Mouse (Mus musculus) adrenal gland, postnatal 4 days (tissue): Measurements from ENCODE around the gene Ccdc93. TPM values are rescaled to one million over a fixed set of nuclear protein-coding genes. Genes with fewer than 3 reads are reported as not detected.

Source experiments
- DNase-seq, 2 experiments: peaks; one replicate each; pipeline ENCODE4 v3.0.0; 2021 to 2022; ENCODE audit warnings: low spot score in 2 of 2, mixed read lengths in 2 of 2
- total RNA-seq, 2 experiments: library from RNA; stranded (reverse); gene quantifications; 2 replicates each; pipeline ENCODE4 v1.2.3; 2021

The Ccdc93 gene
- total RNA-seq, 2 experiments from 2014 or later, result 22.9 to 24.5 TPM

DNA sequence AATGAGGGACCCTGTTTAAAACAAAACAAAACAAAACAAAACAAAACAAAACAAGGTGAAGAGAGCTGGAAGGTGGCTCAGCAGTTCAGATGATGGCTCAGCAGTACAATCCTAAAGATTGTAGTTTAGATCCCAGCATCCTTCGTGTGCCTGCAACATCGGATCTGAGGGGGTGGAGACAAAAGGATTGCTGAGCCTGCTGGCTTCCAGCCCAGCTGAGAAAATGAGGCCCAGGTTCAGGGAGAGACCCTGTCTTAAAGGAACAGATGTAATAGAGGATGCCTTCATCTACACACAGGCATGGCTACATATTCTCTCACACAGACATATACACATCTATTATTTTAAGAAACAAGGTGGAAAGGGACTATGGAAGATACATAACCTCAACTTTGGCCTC, 80.3 kb downstream of the Ccdc93 start:
- DNase-seq, result no peak

DNA sequence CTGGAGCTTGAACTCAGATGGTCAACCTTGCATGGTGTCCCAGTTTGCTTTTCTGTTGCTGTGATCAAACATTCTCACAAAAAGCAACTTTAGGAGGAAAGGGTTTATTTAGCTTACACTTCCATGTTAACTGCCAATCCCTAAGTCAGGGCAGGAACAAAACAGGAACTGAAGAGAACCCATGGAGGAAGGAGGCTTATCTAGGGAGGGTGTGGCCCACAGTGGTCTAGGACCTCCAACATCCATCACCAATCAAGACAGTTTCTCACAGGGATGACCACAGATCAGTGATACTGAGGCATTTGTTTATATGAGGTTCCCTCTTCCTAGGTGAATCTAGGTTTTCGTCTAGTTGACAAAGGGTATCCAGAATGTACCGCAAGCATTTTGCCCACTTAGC, 81.1 kb downstream of the Ccdc93 start:
- DNase-seq, result no peak

DNA sequence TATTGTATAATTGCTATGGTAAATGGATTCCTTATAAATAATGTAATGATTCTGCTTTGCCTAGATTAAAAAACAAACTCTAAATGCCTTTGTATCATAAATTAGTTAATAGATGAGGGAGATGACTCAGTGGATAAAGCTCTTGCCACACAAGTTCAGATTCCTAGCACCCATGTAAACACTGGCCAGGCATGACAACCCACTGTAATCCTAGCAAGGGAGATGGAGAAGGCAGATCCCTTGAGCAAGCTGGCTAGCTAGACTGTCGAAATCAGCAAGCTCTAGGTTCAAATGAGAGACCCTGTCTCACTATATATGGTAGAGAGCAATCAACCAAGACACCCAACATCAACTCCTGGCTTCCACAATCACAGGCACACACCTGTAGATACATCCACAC, 87.8 kb downstream of the Ccdc93 start:
- DNase-seq, result no peak

DNA sequence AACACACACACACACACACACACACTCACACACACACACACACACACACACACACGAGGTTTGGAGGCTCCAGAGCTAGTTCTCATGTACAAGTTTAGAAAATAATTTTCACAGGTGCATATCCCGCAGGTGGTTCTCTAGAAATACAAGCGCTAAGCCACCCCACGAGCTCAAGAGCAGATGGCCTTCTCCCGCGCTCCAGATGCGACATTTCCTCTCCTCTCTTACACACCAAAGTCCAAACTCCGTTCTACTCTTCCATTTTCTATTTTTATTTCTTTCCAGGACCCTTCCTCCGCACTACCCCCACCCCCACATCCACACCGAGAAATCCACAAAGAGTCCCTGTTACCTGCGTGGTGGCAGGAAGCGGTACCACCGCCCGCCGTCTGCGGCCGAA, 96.2 kb downstream of the Ccdc93 start:
- DNase-seq, result no peak

DNA sequence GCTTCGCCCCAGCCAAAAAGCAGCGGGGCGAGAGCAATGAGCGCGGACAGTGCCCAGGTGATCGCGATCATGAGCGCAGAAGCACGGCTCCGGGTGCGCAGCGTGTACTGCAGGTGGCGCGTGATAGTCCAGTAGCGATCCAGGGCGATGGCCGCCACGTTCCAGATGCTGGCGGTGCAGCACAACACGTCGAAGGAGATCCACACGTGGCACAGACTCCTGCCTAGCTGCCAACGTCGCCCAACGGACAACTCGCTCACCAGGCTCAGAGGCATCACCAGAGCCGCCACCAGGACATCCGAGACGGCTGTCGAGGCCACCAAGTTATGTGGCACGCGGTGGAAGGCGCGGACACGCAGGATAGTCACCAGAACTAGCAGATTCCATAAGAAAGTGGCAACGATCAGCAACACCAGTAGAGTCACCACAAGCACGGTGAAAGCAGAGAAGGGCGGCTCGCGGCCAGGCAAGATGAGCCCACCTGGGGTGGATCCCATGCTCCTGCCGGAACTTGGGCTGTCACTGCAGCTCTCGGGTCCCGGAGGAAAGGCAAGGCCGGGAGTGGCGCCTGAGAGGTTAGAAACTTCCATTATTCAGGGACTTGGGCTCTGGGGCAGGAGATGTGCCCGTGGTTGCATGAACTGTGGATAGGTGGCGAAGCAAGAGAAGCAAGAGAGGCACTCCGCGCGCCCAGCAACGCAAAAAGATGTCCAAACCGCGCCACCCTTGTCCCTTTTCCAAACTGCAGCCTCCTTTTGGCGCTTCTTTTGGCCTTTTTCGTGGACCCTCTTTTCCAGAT, 97.0 kb downstream of the Ccdc93 start:
- no peak for DNase-seq

DNA sequence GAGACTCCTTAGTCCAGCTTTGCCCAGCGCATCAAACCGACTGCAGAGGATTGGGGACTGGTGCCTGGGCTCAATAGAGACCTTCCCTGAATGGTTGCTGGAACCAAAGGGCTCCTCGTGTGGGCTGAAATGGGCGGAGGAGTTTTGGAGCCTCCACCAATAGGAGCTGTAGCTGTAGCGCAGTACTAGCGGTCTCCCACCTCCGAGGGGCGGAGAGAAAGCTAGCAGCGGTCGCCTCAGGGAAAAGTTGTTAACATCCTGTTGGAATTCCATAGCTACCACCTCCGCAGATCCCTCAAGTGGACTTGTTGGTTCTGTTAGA, 97.5 kb downstream of the Ccdc93 start, which contains the start of gene Htr5b:
Gene Htr5b, minus strand, starts transcription at position 67 of the 322 bp plus-strand sequence.
- no peak for DNase-seq

DNA sequence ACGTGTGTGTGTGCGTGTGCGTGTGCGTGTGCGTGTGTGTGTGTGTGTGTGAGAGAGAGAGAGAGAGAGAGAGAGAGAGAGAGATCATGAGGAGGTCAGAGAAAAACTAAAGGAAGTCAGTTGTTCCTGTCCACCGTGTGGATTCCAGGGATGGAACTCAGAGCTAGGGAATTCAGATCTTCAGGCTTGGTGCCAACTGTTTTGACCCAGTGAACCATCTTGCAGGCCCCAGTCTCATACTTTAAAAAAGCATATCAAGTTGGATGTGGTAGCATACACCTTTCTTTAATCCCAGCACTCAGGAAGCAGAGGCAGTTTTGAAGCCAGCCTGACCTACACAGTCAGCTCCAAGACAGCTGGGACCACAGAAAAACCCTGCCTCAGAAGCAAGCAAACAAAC, 98.4 kb downstream of the Ccdc93 start:
- DNase-seq, result no peak

DNA sequence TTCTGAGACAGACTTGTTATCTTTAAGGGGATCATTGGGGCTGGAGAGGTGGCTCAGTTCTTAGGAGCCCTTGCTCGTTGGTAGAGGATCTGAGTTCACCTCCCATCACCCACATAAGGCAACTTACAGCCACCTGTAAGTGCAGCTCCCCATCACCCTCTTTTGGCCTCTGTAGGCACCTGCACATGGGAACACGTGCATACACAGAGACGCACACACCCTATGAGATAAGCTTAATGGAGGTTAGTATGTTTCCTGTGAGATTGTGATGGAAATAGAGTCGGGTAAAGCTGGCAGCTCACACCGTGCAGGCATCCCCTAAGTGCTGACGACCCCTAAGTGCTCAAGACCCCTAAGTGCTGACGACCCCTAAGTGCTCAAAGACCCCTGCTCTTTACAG, 100.6 kb downstream of the Ccdc93 start:
- no peak for DNase-seq

DNA sequence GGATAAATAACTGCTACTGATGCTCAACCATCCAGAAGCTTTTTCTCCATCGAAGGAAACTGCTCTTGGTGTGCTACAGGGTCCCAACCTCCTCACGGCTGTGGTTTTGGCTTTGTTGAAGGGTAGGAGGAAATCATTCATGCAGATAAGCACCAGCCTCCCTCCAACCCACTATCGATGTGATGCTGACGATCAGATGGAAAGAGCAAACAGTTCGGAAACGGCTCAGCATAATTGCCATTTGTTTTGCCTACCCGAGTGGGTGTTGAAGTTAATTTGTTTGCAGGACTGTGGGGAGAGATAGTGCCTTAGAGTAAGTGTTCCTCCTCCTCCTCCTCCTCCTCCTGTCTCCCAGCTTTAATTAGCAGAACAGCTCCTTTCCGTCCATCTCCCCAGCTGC, 109.5 kb downstream of the Ccdc93 start:
- no peak for DNase-seq

DNA sequence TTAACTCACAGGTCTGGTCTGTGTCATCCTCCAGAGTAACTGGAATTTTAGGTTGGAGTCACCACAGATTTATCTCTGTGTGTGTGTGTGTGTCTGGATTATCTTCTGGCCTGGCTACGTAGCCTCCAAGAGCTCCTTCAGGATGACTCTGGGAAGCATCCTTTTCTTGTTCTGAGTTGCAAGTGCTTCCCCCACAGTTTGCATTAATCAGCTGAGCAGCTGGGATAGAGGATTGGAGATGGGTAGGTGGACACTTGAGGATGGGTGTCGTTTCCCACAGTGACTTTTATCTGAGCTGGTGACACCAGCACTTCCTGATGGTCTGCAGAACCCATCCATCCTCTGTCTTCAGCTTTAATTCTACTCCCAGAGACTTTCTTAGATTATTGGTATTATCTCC, 116.0 kb downstream of the Ccdc93 start:
- no peak for DNase-seq

DNA sequence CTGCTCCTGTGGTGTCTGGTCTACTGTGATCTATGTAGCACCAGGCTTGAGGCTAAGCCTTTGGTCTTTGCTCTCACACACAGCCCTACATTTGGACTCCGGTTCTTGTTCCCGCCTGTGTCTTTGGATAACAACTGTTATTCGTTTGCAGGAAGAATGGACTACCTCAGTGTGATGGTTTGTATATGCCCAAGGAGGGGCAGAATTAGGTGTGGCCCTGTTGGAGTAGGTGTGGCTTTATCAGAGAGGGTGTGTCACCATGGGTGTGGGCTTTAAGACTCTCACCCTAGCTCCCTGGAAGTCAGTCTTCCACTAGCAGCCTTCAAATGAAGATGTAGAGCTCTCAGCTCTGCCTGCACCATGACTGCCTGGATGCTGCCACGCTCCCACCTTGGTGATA, 117.8 kb downstream of the Ccdc93 start:
- DNase-seq, result no peak

DNA sequence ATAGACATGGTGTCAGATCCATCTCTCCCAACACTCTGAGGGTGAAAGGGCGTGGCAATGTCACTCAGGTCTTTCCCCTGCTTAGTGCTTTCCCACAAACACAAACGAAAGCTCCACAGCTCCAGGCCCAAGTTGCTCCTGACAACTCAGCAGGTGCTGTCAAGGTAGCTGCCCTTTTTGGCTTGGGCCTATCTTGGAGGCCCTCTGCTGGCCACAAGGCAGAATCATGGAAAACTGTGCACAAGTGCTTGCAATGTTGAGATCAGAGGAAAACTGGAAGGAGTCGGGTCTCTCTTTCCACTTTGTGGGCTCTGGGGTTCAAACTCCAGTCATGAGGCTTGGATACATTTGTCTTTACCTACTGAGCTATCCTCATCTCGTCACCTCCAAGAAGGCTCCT, 118.6 kb downstream of the Ccdc93 start:
- DNase-seq, result no peak

DNA sequence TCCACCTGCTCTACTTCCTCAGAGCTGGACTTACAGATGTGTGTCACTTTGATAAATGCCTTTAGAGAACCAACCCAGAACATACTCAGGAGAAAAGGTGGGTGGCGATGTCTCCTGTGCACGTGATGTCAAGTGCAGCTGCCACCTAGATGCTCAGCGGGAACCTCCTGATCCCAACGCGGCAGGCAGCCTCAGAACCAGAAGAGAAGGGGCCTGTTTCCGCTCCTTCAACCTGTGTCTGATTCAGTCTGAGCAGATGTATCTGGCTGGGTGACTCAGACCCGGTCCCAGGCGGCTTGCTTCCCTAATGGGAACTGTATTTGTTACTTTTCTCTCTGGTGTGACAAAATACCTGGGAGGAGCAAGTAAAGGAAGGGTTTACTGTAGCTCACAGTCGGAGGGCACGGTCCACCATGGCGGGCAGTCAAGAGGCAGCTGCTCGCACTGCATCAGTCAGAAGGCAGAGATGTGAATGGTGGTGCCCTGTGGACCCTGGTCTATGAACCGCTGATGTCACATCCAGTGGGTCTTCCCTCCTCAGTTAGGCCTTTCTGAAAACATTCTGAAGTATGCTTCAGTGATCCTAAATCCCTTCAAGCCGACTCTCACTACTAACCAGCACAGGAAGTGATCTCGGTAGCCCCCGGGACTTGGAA, 120.1 kb downstream of the Ccdc93 start:
- no peak for DNase-seq

DNA sequence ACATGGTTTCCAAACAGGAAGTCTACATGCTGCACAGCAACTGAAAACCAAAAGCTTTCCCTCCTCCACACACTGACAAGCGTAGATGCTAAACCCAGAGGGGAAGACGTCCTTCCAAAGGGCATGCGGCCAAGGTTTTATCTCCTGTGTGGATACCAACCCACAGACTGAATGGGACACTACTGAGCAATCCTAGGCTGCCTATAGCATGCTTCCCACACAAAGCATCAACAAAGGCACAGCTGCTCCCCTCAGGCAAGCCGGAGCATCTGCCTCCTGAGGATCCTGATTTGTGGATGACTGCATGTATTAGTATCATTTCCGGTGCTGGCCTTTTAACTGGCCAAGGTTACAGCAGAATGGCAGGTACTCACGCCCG, 120.6 kb downstream of the Ccdc93 start:
- DNase-seq, result no peak

Other genes starting within 250 kb of the Ccdc93 start
- gene Insig2, start 98.5 kb upstream of the Ccdc93 start, total RNA-seq, result 10 to 100 TPM; 48.6 TPM
- gene Htr5b, start 97.4 kb downstream of the Ccdc93 start, total RNA-seq, result not detected
- 10 to 100 TPM; 43.3 to 46.9 TPM for gene Ddx18, start 136.9 kb downstream of the Ccdc93 start, total RNA-seq